Mouse (Mus musculus) spleen, embryonic (tissue): ENCODE results near the gene Abraxas1.

Source experiments
- CTCF ChIA-PET: fragments of 350-600 bp; sonication (Branson Sonifier 250); formaldehyde crosslinking; loops from one replicate; lab custom pipeline; 2022; lab: Charles Lee

Gene Abraxas1

DNA sequence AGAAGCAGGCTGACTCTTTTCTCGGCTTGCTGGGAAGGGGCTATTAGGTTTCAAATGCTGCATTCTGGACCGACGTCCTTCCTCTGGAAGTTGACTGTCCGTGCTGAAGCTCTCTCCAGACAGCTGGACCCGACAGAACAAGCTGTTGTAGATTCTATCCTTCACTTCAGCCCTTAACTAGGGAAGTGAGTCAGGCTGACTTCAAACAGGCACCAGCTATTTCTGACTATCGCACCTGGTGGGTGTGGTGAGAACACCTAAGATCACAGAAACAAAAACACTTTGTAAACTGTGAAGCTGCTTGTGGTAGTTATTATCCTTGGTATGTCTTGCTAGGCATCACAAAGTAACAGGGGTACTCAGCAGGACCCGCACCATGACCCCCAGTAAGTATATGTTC, 5.8 kb upstream of the Abraxas1 start:
- CTCF ChIA-PET, result interaction anchor here (0.7 to 2.7 kb wide), 6 partner anchors 16 to 92 kb away, joined by 3 to 26 read pairs (median 6); no protein-coding TSS in a partner anchor

DNA sequence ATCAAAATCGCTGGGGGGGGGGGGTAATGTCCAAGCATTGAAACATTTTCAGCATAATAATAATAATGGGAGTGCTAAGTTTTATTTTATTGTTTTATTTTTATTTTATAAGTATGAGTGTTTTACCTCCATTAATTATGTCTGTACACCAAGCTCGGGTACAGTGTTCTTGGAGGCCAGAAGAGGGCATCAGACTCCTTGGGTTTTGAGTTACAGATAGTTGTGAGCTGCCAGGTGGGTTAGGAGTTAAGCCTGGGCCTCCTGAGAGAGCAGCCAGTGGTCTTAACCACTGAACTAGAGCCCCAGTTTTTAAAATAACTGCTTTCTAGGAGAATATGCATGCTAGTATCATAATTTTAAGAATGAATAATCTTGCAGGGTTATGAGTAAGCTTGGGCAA, 5.2 kb upstream of the Abraxas1 start:
- CTCF ChIA-PET, result interaction anchor here (0.7 to 2.7 kb wide), 5 partner anchors 15 to 91 kb away, joined by 3 to 26 read pairs (median 5); no protein-coding TSS in a partner anchor

GRCm38 (mm10) chr5:100822826-100823225, 2.1 kb upstream of the Abraxas1 start:
- CTCF ChIA-PET, result interaction anchor here (1.1 kb wide), 1 partner anchor 85 kb away, joined by 3 read pairs; no protein-coding TSS in a partner anchor

GRCm38 (mm10) chr5:100821375-100821774, 610 bp upstream of the Abraxas1 start:
- CTCF ChIA-PET, result no interaction called here

DNA sequence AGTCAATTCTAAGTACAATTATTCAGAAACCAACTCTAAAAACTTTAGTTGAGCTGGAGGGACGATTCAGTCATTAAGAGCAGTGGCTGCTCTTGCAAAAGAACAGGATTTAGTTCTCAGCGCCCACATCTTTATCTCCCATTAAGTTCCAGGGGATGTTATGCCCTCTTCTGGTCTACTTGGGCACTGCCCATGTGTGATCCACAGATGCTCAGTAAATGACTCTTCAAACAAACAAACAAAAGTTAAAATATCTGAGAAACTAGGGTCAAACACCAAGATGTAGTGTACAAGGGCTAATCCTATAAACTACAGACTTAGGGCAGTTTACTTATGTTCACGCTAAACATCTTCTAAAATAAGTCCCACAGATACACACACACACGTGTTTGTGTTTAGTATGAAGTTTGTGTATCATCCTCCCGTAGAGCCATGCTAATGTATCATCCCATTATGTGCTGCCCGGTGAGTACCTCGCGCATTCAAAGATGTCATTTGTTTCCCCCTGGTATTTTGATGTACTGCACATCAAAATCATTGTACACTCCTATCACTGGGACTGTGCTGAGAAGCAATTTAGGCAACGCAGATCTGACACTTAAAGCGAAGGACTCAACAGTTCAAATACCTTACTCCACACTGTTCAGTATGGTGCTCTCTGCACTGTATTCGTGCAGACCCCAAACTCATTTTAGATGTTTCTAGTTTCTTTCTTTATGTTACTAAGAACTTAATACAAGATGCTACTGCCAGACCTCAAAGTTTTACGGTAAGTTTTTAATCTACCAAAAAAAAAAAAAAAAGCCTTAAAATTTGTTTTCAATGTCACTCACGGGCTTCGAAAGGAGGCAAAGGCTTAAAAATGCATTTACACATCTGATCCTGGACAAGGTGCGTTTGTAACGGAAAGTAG, 941 bp downstream of the Abraxas1 start:
- CTCF ChIA-PET, result no interaction called here

GRCm38 (mm10) chr5:100818341-100818740, 2.4 kb downstream of the Abraxas1 start:
- CTCF ChIA-PET, result interaction anchor here (0.5 to 1.0 kb wide), 3 partner anchors 37 to 851 kb away, joined by 3 to 8 read pairs (median 4); no protein-coding TSS in a partner anchor

DNA sequence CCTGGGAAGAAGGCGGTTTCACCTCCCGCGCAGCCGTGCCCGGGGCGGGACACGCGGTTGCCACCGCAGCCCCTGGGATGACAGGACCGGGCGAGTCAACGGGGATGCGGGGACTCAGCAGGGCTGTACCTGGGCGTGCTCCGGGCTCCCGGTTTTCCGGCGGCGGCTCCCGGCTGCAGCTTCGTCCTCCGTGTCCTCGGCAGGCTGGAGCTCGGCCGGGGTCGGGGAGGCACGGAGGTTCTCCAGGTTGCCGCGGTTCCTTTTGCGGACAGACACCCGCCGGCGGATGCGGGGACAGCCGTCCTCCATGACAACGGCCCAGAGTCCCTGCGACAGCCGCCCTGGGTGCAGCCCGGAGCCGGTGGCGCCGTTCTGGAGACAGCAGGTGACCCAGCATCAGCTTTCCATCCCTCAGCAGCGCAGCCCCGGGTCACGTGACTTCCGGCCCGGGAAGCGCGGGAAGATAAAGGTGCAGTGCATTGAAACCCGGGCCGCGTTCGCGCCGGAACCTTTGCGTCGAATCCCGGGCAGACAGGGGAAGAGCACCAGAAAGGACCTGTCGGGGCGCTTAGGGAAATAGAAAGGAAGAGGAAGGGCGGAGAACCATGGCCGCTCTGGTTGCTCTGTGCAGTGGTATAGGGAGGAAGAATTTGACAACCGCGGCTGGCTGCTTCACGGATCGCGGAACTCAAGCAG, 22.5 kb downstream of the Abraxas1 start, which contains the start of the genes Helq and Mrps18c:
Gene Helq (minus strand): TSS at position 434 of the 696 bp plus-strand sequence.
Gene Mrps18c (plus strand): TSS at position 463 of the 696 bp plus-strand sequence.
- CTCF ChIA-PET, result interaction anchor here (1.1 kb wide), 1 partner anchor 117 kb away, joined by 5 read pairs; no protein-coding TSS in a partner anchor

GRCm38 (mm10) chr5:100794084-100794483, 26.7 kb downstream of the Abraxas1 start:
- CTCF ChIA-PET, result interaction anchor here (0.6 kb wide), 1 partner anchor 9 kb away, joined by 3 read pairs; no protein-coding TSS in a partner anchor

DNA sequence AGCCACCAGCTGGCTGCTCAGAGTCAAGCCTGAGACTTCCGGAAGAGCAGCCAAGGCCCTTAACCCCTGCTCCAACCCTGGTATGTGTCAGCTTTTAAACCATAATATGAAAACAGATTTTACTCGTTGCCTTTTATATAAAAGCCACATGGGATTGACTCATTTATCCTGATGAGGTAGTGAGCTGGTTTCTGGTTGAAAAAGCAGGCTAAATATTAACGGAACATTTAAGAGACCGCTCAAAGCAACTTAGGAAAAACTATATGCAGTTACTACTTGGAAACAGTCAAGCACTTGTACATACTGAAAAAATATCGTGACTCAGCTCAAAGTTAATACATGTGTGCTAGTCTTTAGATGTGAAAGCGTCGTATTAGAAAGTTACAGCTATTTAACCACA, 28.5 kb downstream of the Abraxas1 start:
- CTCF ChIA-PET, result no interaction called here

- CTCF ChIA-PET, result no interaction called here
Measured at GRCm38 (mm10) chr5:100787527-100787926, 33.2 kb downstream of the Abraxas1 start.

GRCm38 (mm10) chr5:100779002-100779401, 41.8 kb downstream of the Abraxas1 start:
- CTCF ChIA-PET, result no interaction called here

DNA sequence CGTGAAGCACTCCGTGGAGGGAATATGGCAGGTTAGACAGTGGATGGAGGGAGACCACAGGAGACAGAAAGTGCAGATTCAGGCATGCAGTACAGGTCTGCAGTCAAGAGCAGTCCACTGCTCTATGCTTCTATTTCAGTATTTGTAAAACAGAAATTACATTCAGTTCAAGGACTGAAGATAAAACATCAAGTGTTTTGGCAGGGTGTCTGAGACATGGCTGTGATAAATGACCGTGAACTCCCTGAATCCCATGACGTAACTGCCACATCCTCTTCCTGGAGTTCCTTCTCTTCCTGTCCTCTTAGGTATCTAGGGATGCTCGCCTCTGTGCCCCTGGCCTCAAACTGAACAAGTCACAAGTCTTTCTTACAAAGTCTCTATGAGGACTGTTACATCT, 43.9 kb downstream of the Abraxas1 start:
- CTCF ChIA-PET, result no interaction called here

DNA sequence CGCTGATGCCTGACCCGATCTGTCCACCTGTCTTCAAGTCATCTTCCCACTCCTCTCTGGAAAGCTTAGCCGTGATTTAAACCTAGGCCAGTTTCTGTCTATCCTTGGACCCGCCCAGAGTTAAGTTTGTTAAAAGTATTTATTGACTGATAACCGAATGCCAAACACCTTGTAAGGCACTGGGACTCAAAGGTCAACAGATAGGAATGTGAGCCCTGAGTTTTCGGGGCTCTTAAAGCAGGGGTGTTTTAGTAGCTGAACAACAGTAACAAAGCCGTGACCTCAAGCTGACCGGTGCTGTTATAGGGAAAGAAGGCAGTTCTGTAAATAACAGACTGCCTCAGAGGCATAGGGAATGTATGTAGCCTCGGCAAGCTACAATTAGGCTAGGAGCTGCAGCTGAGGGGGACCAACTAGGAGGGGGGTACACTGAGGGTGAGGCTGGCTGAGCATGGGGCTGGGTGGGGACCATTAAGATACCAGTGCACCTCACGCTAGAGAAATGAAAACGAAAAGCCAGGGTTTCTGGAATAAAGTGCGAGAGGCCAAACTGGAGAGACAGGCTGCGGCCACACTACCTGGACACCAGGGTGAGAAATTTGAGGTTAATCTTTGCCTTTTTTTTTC, 44.9 kb downstream of the Abraxas1 start:
- CTCF ChIA-PET, result no interaction called here

GRCm38 (mm10) chr5:100771575-100771974, 49.2 kb downstream of the Abraxas1 start:
- CTCF ChIA-PET, result no interaction called here

DNA sequence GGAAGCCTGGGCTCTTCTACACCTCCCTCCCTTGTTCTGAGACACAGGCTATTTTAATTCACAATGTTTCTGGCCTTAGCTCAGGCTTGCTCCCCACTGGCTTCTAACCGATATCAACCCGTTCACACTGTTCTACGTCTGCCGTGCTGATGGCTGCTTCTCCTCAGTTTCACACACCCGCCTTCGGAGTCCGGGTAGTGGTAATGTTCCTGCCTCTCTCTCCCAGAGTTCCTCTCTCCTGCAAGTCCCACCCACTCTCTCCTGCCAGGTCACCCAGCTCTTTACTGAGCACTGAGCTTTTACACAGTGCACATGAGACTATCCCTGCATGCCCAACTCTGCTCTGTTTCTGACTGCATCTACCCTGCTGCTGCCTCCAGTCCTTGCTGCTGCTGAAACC, 54.7 kb downstream of the Abraxas1 start:
- CTCF ChIA-PET, result no interaction called here

- CTCF ChIA-PET, result no interaction called here
Measured at GRCm38 (mm10) chr5:100761736-100762135, 59.0 kb downstream of the Abraxas1 start.

- CTCF ChIA-PET, result no interaction called here
Measured at GRCm38 (mm10) chr5:100760049-100760663, 60.6 kb downstream of the Abraxas1 start.

DNA sequence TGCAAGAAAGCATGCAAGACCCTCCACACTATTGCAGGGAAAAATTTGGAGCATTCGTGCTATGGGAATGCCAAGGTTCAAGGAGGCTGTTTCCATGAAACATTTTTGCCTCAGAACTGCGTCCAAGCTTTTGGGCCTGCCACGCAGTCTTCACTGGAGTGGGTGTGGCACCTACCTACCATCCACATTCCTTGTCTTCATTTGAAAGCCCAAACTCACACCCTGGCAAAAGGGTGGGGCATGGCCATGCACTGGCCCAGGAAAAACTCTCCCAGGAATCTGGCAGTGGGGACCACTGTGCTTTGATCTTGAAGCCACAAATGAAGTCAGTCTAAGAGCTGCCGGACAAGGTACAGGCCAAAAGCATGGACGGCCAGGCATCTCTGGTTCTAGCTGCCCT, 62.6 kb downstream of the Abraxas1 start:
- CTCF ChIA-PET, result no interaction called here
